14 mouse cellular contexts compared by ENCODE assay signal in the genomic region with DNA sequence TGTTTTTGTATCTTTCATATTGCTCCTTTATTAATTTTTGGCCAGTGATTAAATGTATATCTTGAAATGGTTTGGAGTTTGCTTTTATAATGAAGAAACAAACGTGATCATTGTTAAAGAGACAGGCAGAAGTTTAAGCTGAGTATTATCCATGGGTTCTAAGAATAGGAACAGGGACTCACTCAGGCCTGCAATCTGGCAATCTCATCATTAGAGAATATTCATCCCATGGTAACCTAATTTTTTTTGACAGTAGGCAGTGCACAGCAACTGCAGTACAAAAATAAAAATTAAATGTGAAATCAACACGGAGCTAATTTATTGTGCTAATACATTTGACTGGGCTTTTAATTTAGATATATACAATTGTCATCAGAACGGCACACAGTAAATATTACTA.
"Had no signal": no experiment of that assay in that cellular context is flagged by ENCODE, and none has a peak within 500 bp of the region (broad histone marks: within the 10 kb centered on the region; RNA-seq: fewer than 3 reads in every experiment).

No protein-coding gene starts in this region.

- H3K9me3 ChIP-seq: limb, embryonic 13.5 days; liver, embryonic 15.5 days; midbrain, embryonic 10.5 days; neural tube, embryonic 12.5 days had no signal

- H3K4me1 ChIP-seq: limb, embryonic 13.5 days; liver, embryonic 15.5 days; midbrain, embryonic 10.5 days; neural tube, embryonic 12.5 days had no signal

- H3K27ac ChIP-seq: limb, embryonic 13.5 days; liver, embryonic 15.5 days; midbrain, embryonic 10.5 days; neural tube, embryonic 12.5 days; stomach, postnatal 0 days had no signal

- ATAC-seq: lung, postnatal 0 days had no signal

- H3K4me2 ChIP-seq: limb, embryonic 13.5 days; liver, embryonic 15.5 days; neural tube, embryonic 12.5 days had no signal

- H3K36me3 ChIP-seq: limb, embryonic 13.5 days; liver, embryonic 15.5 days; midbrain, embryonic 10.5 days; neural tube, embryonic 12.5 days had no signal

- H3K4me3 ChIP-seq: limb, embryonic 13.5 days; liver, embryonic 15.5 days; midbrain, embryonic 10.5 days; neural tube, embryonic 12.5 days had no signal

- H3K27me3 ChIP-seq: limb, embryonic 13.5 days; liver, embryonic 15.5 days; neural tube, embryonic 12.5 days had no signal

- H3K9ac ChIP-seq: limb, embryonic 13.5 days; liver, embryonic 15.5 days; neural tube, embryonic 12.5 days had no signal

- DNase-seq: kidney, adult 11 months; kidney, adult 9 months; kidney, postnatal 10 days; kidney, postnatal 4 days; lung, adult 2 months; lung, postnatal 36 days; midbrain, embryonic 14.5 days; thymus, postnatal 4 days had no signal
